Mouse (Mus musculus): ENCODE data around the gene Slc25a10.

DNA sequence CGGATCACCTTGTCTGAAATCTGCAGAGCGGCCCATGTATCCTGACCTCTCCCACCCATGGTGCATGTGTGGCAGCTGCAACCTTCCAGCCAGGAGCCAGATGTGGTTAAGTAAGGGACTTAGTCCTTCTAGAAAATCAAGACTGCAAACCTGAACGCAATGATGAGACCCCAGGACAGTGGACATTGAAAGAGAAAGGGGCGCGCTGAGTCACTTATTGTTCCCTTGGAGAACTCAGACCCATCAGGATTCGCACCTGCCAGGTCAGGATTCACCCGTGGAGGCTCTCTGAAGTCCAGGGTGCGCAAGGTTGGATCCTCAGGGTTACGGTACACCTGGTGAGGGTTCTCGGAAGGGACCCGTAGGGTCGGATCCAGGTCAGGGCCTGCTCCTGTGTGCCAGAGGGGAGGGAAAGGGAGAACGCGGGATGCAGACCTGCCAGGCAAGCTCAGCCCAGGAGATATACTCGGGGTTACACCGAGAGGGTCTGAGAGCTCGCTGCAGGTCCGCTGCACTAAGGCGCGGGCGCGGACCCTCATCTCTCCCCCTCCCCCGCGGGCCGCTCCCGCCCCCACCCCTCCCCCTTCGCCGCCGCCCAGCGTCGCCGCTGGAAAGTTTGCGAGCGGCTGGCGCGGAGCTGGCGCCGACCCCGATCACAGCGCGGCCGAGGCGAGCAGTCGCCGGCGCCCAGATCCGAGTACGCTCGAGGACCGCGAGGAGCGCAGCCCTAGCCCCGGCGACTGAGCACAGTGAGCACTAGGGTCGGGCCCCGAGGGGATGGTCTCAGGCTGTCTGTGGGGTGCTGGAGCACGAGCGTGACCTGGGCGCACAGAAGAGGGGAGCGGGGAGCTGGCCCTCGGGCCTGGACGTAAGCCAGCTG is 38.7 kb downstream of the Slc25a10 start, which contains the start of gene Gcgr:
- TF ChIP-seq POLR2A (IDR thresholded peaks at IDR 0.05; ENCODE audit: control insufficient read depth, low read depth, low read length) (no peak), CTCF (IDR thresholded peaks at IDR 0.05; ENCODE audit: control insufficient read depth, insufficient read depth, insufficient replicate concordance, low read depth, low read length) (no peak)

Measured in testis, adult 2 months (tissue).